Mouse (Mus musculus) right cerebral cortex, postnatal 25 days (tissue): Measurements from ENCODE around the gene Ptpn14.

Experiments used
- DNase-seq: peaks from one replicate; pipeline ENCODE4 v3.0.0; 2022

Ptpn14 gene

DNA sequence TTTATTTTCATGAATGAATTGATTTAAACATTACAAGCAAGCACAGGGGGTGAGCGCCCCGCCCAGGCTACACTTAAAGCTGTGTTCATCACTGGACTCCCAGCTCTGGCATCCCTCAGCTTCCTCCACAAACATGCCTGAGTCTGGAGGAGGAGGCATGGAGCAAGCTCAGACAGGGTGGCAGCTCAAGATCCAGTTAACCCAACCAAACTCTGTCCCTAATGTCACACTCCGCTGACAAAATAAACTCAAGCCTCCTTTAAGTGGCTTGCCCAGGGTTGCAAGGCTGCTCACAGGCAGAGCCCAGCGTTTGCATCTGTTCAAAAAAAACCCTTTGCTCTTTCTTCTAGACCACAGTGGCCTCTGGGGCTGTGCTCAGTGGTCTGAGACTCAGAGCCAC is 1.9 kb upstream of the Ptpn14 start:
- DNase-seq, result no peak

DNA sequence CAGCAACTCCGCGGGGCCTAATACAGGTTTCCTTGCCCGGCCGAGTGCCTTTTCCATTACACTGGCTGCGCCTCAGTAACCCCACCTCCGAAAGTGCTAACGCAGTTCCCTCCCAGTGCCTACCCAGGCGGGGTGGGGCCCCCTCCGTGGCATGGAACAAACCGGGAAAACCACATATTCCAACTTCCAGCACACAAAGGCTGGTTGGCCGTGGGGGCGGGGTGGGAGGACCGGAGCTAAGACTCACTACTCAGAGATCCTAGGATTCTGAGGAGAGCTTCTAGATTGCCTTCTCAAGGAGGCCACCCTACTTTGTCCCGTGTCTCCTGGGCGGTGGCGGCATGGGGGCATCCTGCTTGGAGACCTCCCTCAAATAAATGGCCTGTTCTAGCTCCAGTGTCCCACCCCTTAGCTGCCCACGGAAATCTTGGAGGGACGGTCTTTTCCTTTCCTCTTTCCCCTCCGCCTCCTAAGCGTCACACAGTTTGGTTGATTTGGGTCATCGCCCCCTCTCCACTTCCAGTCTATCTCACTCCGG is 653 bp upstream of the Ptpn14 start:
- no peak for DNase-seq

DNA sequence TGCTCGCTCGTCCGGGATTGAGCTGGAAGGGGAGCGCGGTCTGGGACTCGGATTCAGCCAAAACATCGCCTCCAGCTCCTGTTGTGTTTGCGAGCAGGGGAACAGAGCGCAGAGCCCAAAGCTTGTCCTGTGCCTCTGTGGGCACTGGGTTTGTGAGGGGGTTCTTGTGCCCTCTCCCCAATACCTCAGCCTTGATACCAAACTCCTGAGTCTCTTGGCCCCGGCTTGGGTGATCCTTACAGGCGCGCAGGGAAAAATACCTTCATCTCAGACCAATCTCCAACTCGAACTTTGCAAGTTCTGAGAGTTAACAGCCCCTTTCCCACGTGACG is 682 bp downstream of the Ptpn14 start:
- no peak for DNase-seq

DNA sequence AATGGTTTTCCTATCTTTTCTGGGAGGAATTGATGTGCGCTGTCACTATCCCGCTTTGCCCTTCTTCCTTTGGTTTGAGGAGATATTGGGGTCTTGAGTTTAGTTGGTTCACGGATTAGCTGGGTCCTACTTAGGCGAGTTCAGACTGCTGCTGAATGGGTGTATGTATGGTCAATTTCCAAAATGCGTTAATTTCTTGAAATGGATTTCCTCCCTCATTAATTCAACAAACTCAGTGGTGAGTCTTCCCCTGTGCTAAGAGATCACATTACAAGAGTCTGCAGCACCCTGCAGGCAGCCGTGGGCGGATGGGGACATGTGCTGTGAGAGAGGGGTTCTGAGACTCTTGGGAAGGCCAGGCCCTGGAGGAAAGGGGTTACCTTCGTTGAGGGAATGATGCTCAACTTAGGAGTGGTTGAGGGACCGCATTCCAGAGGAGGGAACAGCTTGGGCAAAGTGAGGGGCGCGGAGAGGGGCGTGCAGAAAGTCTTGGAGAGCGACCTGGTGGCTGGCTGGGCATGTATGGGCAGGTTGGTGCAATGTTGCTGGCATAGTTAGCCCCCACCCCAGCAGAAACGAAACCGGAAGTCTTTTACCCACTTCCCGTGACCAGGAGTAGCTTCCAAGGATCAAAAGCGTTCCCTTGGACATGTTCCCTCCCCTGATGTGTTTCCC is 1.2 kb downstream of the Ptpn14 start:
- no peak for DNase-seq

DNA sequence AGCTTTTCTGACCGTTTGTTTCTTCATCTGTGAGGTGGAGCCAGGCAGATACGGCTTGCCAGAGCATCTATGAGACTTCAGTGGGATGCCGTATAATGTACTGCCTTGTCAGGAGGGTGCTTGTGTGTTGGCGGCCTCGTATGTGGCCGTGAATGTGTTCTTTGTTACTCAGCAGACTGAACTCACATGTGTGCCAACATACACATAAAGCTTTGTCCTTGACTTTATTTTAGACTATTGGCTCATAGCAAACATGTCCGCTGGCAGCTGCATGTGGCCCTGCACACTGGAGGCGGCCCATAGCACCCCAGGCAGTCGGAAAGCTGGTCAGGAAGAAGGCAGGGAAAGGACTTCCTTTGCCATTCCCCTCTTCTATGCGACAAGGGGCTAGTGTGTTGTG is 3.6 kb downstream of the Ptpn14 start:
- DNase-seq, result no peak

DNA sequence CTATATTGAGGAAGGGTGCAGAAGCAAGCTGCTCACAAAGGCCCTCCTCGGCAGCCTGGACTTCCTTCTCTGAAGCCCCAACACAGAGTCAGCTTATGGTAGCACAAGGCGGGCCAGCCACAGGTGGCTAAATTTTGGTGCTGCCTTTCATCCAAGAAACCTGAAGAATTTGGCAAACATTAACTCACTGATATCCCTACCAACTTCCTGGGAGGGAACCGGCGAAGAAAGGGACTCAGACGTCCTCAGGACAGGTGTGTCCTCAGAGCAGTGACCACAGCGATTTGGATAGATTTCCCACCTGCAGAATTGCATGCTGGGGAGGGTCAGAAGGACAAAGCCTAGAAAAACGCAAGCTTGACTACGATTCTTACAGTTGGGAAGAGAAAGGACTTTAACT is 4.1 kb downstream of the Ptpn14 start:
- DNase-seq, result no peak

- DNase-seq, result no peak
Observed at GRCm38 (mm10) chr1:189740075-189740474, 12.0 kb downstream of the Ptpn14 start.

GRCm38 (mm10) chr1:189742041-189742440 is 14.0 kb downstream of the Ptpn14 start:
- DNase-seq, result no peak

DNA sequence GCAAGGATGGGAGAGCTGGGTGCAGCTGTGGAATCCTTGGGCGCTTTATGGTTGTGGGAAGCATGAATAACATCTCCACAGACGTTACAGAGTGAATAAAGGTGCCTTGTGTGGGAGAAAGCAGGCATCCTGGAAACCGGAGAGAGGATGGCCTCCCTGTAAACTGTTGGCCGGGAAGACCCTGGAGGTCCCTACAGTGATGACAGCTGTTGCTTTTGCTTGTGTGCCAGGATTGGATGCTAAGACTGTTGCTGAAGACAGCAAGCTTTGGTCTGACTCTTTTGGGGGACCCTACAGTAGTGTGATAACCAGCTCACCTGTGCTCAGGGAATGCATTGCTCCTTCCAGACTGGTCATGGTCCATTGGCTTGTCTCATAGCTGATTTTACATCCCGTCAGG is 15.1 kb downstream of the Ptpn14 start:
- no peak for DNase-seq

- DNase-seq, result no peak
Observed at GRCm38 (mm10) chr1:189744914-189745710, 17.0 kb downstream of the Ptpn14 start.

GRCm38 (mm10) chr1:189746520-189746919 is 18.5 kb downstream of the Ptpn14 start:
- no peak for DNase-seq

- DNase-seq, result no peak
Observed at GRCm38 (mm10) chr1:189749789-189750188, 21.7 kb downstream of the Ptpn14 start.

DNA sequence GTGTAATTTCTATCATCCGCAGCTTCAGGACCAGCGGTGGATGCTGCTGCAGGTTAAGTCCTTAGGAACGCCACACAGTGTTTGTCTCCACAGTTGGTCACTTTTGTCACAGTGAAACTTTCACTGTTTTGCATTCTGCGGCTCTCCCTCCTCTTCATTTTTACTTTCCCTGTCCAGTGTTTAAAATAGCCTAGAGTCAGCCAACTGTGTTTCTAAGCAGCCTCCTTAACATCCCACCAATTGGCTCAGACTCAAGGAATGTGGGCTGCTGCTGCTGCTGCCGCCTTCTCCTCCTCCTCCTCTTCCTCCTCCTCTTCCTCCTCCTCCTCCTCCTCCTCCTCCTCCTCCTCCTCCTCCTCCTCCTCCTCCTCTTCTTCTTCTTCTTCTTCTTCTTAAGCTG is 22.2 kb downstream of the Ptpn14 start:
- DNase-seq, result no peak

DNA sequence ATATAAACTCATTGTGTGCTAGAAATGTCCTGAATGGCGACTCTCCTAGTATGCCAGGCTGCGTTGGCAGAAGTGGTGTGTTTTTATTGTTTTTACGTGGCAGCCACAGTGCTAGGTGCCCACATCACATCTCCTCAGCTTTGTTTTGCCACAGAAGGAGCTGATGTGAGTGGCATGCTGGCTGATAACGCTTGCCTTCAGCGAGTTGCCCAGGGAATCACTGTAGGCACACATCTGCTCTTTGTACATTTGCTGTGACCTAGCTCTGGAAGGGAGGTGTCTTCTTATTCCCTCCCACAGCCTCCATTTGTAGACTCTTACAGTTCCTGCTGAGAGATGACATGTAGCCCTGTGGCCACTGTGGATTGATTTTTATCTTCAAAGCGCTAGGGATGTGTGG is 24.2 kb downstream of the Ptpn14 start:
- DNase-seq, result no peak

DNA sequence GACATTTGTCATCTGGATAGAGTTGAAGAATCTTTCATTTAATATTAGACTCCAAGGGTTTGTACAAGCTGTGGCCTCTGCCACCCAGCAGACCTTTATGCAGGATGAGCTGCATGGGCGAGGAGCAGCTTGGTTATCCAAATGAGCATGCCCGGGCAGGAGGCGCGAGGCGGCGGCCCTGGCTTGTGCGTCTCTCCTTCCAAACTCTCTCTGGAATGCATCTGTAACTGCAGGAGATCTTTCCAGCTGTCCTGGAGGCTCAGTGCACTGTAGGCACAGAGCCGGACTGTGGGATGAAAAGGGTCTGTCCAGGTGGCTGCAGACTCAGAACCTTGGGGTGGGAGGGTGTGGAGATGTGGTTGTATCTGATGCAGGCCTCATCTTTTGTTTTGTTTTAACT is 27.0 kb downstream of the Ptpn14 start:
- no peak for DNase-seq

- no peak for DNase-seq
Observed at GRCm38 (mm10) chr1:189756306-189757053, 28.4 kb downstream of the Ptpn14 start.

GRCm38 (mm10) chr1:189757054-189757408 is 29.0 kb downstream of the Ptpn14 start:
- DNase-seq, result no peak

DNA sequence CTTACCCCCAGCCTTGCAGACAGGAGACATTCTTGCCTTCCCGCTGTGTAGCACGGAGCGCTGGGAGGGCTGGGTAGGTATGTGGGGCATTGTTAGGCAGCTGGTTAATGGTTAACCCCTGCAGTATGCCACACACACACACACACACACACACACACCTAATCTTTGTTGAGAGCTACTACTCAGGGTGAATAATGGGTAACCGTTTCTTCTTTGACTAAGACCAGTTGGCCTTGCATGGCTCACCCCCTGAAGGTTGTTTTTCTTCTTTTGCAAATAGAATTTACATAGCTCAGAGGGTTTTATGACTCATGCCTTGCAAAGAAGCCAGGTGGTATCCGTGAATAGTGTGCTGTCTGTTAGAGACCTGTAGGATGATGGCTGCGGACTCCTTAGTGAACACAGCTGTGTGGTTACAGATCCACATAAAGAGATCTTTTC is 33.5 kb downstream of the Ptpn14 start:
- DNase-seq, result peak; percentile 31

- no peak for DNase-seq
Observed at GRCm38 (mm10) chr1:189764258-189764657, 36.2 kb downstream of the Ptpn14 start.

GRCm38 (mm10) chr1:189767164-189767563 is 39.1 kb downstream of the Ptpn14 start:
- no peak for DNase-seq

DNA sequence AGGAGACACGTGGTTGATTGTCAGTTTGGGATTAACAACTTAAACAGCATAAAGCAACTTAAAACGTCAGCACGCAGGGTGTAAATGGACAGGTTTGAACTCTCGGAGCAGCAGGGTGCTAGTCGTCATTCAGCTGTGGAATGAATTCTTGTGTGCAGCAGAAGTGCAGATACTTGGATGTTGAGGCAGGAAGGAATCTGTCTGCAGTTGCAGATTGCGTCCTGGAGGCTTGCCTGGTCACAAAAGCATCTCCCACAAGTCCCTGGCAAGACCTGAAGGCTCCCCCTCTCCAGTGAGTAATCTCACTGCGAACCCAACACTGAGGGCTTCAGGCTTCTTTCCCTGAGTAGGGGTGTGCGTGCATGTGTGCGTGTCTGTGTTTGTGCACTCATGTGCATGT is 39.8 kb downstream of the Ptpn14 start:
- no peak for DNase-seq

DNA sequence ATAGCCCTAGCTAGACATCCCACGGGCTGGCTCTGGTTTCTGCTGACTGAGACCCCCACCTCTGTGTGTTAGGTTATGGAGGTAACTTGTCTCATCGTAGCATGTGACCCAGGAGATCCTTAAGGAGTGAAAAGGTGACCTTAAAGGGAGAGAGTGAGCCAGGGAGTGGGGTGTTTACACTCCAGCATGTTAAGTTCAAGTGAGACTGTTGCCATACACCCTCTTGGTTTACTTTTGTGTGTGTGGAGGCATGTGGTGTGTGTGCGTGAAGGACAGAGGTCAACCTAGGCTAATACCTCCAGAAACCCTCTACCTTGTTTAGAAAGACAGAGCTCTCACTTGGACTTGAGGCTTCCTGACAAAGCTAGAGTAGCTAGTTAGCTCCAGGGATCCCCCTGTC is 42.4 kb downstream of the Ptpn14 start:
- no peak for DNase-seq

GRCm38 (mm10) chr1:189772707-189773106 is 44.6 kb downstream of the Ptpn14 start:
- DNase-seq, result no peak

DNA sequence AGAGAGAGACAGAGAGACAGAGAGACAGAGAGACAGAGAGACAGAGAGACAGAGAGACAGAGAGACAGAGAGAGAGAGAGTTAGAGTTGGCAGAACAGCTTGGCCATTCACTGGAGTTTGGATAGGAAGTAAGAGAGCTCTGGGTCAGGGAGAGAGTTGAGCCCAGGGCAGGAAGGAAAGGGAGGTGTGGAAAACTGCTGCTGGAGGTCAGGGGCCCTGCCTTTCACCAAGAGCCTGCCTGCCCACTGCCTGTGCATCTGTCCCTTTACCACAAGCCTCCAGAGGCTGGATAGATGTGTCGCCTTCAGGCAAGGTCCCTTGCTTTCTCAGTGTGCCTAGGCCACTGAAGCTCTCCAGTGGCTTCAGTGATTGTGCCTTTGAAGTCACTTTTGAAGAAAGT is 46.7 kb downstream of the Ptpn14 start:
- no peak for DNase-seq
